Comparison of ENCODE assay signal across 8 mouse cellular contexts in the genomic region with DNA sequence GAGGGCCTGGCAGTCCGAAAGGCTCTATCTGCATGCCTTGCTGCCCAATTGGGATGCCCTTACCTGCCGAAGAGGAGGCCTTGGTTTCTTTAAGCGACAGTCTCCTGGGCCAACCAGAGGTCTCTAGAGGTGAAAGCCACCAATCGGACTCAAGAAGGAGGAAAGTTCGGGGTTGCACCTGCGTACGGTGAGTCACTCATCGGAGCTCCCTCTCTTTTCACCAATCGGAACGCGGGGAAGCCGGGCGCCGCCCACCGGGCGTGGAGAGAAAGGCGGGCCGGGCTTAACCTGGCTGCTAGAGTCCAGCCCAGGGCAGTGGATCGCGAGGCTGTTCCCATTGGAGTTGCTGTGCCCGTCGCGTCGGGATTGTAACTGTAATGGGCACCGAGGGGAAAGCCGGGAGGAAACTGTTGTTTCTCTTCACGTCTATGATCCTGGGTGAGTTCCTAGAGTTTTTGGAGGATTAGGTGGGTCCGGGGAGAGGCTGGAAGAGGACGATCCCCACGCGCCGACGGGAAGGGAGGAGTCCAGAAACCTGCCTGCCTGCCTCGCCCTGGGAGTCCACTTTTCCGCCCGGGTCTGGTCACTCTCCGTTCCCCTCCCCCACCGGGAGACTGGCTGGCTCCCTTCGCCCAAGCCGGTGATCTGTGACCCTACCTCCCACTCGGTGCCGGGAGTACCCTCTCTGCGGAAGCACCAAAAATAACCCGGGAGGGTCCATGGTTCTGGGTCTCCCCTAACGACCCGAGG. TPM values are rescaled to one million over a fixed set of nuclear protein-coding genes. Genes with fewer than 3 reads are reported as not detected.
DNase-seq lines count a peak whose midpoint lies in the region; ATAC-seq and TF ChIP-seq lines count a peak whose summit lies in the region.

A gene (plus strand): TSS at position 272 of the 750 bp plus-strand sequence.

- peaks cover 72% of the 10 kb centered on the region for H3K27me3 ChIP-seq in erythroblast, embryonic 14.5 days (ENCODE audit: control insufficient read depth)
- no peaks in the 10 kb centered on the region for H3K27me3 ChIP-seq in heart, embryonic 15.5 days

- H3K27ac ChIP-seq in ES-E14 (ENCODE audit: insufficient read depth, low read depth, low read length, poor library complexity, severe bottlenecking) (peak within 1 kb of the TSS; percentile 9; the same call in 1 of the 2 replicates), macrophage (no peak within 1 kb of the TSS)
- H3K27ac ChIP-seq in heart, embryonic 15.5 days, result peak within 1 kb of the TSS; percentile 79

- TF ChIP-seq CTCF in brain, embryonic 14.5 days (IDR thresholded peaks at IDR 0.05; ENCODE audit: borderline replicate concordance, extremely low read depth, insufficient read depth, insufficient read length), result peak; percentile 14; the same call in 1 of the 2 replicates

- no peaks in the 10 kb centered on the region for H3K79me2 ChIP-seq in macrophage (ENCODE audit: inconsistent target)

- peak; percentile 92 for DNase-seq in ES-E14 (ENCODE audit: low read depth, low spot score)
- peak; percentile 45 for DNase-seq in brain, embryonic 14.5 days (ENCODE audit: low read depth)
- peak; percentile 96 for DNase-seq in kidney, postnatal 10 days
- peak; percentile 27 for DNase-seq in right cerebral cortex, postnatal 25 days
- peak; percentile 86 to 90 for DNase-seq in urinary bladder, postnatal 4 days (ENCODE audit: low spot score in 2 of 2)

- WGBS in heart, embryonic 15.5 days, result 1% methylated on average over 43 of the region's 46 CpGs
- 6% methylated on average over 44 of the region's 46 CpGs for WGBS in macrophage (ENCODE audit: missing documents)

- no peaks in the 10 kb centered on the region for H3K36me3 ChIP-seq in ES-E14 (ENCODE audit: control insufficient read depth, insufficient read depth, low read length, poor library complexity, severe bottlenecking)
- no peaks in the 10 kb centered on the region for H3K36me3 ChIP-seq in erythroblast, embryonic 14.5 days (ENCODE audit: control insufficient read depth)
- no peaks in the 10 kb centered on the region for H3K36me3 ChIP-seq in heart, embryonic 15.5 days
- H3K36me3 ChIP-seq in macrophage (ENCODE audit: inconsistent target), result no peaks in the 10 kb centered on the region

- TF ChIP-seq POLR2A in brain, embryonic 14.5 days (IDR thresholded peaks at IDR 0.05; ENCODE audit: borderline replicate concordance, extremely low read depth, insufficient read depth, insufficient read length, poor library complexity, severe bottlenecking), result no peak

- H3K9me3 ChIP-seq in ES-E14 (ENCODE audit: control insufficient read depth, insufficient read depth, low read depth, low read length), result no peaks in the 10 kb centered on the region
- no peaks in the 10 kb centered on the region; the same call in 1 of the 2 replicates for H3K9me3 ChIP-seq in erythroblast, embryonic 14.5 days (ENCODE audit: control insufficient read depth, low read length)
- H3K9me3 ChIP-seq in heart, embryonic 15.5 days (replicated peaks), result no peaks in the 10 kb centered on the region

- in situ Hi-C loops in ES-E14 (cut with MboI; ENCODE audit: low sequenced_read_pairs in 2 of 2, unreplicated experiment in 2 of 2), result no loop called here

- H3K9ac ChIP-seq in ES-E14 (ENCODE audit: insufficient read depth, low read depth, low read length, poor library complexity, severe bottlenecking), result peak within 1 kb of the TSS; percentile 73
- H3K9ac ChIP-seq in heart, embryonic 15.5 days, result peak within 1 kb of the TSS; percentile 67

- H3K4me3 ChIP-seq in ES-E14 (ENCODE audit: insufficient read depth in 1 of 2, low read depth in 1 of 2, low read length in 2 of 2, poor library complexity in 1 of 2, severe bottlenecking in 1 of 2), result peak within 1 kb of the TSS; percentile 77 to 96
- peak within 1 kb of the TSS; percentile 47 for H3K4me3 ChIP-seq in erythroblast, embryonic 14.5 days (replicated peaks)
- peak within 1 kb of the TSS; percentile 63 for H3K4me3 ChIP-seq in heart, embryonic 15.5 days
- peak within 1 kb of the TSS; percentile 37 for H3K4me3 ChIP-seq in macrophage (ENCODE audit: inconsistent target)

- peaks cover 7 to 15% of the 10 kb centered on the region in 2 experiments; a peak in 3 of 4 replicates for H3K4me1 ChIP-seq in ES-E14 (ENCODE audit: control insufficient read depth in 2 of 2, insufficient read depth in 2 of 2, low read length in 2 of 2, poor library complexity in 1 of 2)
- peaks cover 11% of the 10 kb centered on the region for H3K4me1 ChIP-seq in erythroblast, embryonic 14.5 days (ENCODE audit: control insufficient read depth)
- H3K4me1 ChIP-seq in heart, embryonic 15.5 days (replicated peaks), result peaks cover 35% of the 10 kb centered on the region

- peak; percentile 72 for ATAC-seq in heart, embryonic 15.5 days (replicated peaks; ENCODE audit: insufficient number of reproducible peaks, insufficient read depth, low FRiP score, low read depth)

- peak within 1 kb of the TSS; percentile 77 for H3K4me2 ChIP-seq in heart, embryonic 15.5 days

TF ChIP-seq in ES-E14, 5 proteins besides CTCF, POLR2A, EP300 and RAD21:
- TF ChIP-seq CHD2 (IDR thresholded peaks at IDR 0.05; ENCODE audit: low read depth, low read length) (peak; percentile 91), ZC3H11A (IDR thresholded peaks at IDR 0.05; ENCODE audit: borderline replicate concordance, low read depth, low read length) (no peak), MAFK (IDR thresholded peaks at IDR 0.05; ENCODE audit: insufficient read depth, low read depth, low read length) (no peak), ZNF384 (IDR thresholded peaks at IDR 0.05; ENCODE audit: low read depth, low read length) (no peak), HCFC1 (IDR thresholded peaks at IDR 0.05; ENCODE audit: borderline replicate concordance, insufficient read depth, low read length) (0 out of 2 replicates have a peak, but pooled peaks have one; percentile 30)

RNA-seq across cellular contexts. Expression of the gene that starts here (rescaled TPM):
- total RNA-seq in ES-E14 (2012; rRNA removed), result 74.9 and 132 TPM in 2 replicates
- 3.9 and 7.3 TPM in 2 replicates for polyA plus RNA-seq in brain, embryonic 14.5 days (2012; rRNA removed)
- polyA plus RNA-seq in erythroblast, embryonic 14.5 days (2012), result 0.08 TPM in 1 of 2 replicates, not detected in the other
- 63.5 and 66.2 TPM in 2 replicates for polyA plus RNA-seq in heart, embryonic 15.5 days (2015; fragmentation: Nextera tagmentation; extraction: Ambion mirVana)
- total RNA-seq in macrophage (2018; cell fraction: chromatin; rRNA removed), result 1 to 10 TPM in 9 of 26 experiments, under 1 TPM in 6, not detected in 11; 0.33 to 3.6 (median 1.2) TPM
- 1 to 10 TPM in 8 of 26 experiments, under 1 TPM in 18; 0.31 to 1.9 (median 0.71) TPM for total RNA-seq in macrophage (2018; cell fraction: cytosol; rRNA removed)
- total RNA-seq in macrophage (2018; cell fraction: nucleus; rRNA removed), result 1 to 10 TPM in 16 of 26 experiments, under 1 TPM in 9, not detected in 1; 0.28 to 7.1 (median 1.4) TPM
- polyA plus RNA-seq in macrophage (2018), result 0.39 to 1.7 TPM (median 0.56 TPM) in 3 replicates

Comparison
In these comparisons a context has a peak if more than half of its experiments do, and no peak if none do; other contexts are left out.
1. DNase-seq: peak in every context shown above with its lines; median percentile 96 in kidney, postnatal 10 days; 92 in ES-E14; 88 in urinary bladder, postnatal 4 days; 45 in brain, embryonic 14.5 days; 27 in right cerebral cortex, postnatal 25 days.